Mouse (Mus musculus): ENCODE data around the gene Ehd1. TPM values are rescaled to one million over a fixed set of nuclear protein-coding genes. Genes with fewer than 3 reads are reported as not detected.

Gene Ehd1
- total and polyA plus RNA-seq, 3 experiments, result 65.9 to 105 TPM; not detected in 1

GRCm38 (mm10) chr19:6348717-6349116 is 72.2 kb downstream of the Ehd1 start:
- H3K36me3 ChIP-seq (ENCODE audit: control insufficient read depth in 1 of 2, insufficient read depth in 2 of 2, low read length in 2 of 2), result no peaks in the 10 kb centered on the region; a peak in 1 of 4 replicates
- no peak for TF ChIP-seq GATA1 (IDR thresholded peaks at IDR 0.05; ENCODE audit: low read depth, low read length)
- TF ChIP-seq USF2 (IDR thresholded peaks at IDR 0.05; ENCODE audit: borderline replicate concordance in 1 of 2, insufficient read depth in 1 of 2, low read depth in 1 of 2, low read length in 2 of 2), result no peak
- TF ChIP-seq GABPA (IDR thresholded peaks at IDR 0.05; ENCODE audit: low read depth, low read length), result no peak
- no peak for TF ChIP-seq EP300 (IDR thresholded peaks at IDR 0.05; ENCODE audit: low read depth in 1 of 2, low read length in 2 of 2)
- TF ChIP-seq NELFE (IDR thresholded peaks at IDR 0.05; ENCODE audit: low read depth, low read length), result no peak
- no peak for TF ChIP-seq MYC (IDR thresholded peaks at IDR 0.05; ENCODE audit: low read depth, low read length)
- TF ChIP-seq ZNF384 (IDR thresholded peaks at IDR 0.05; ENCODE audit: low read depth, low read length), result no peak
- no peak for TF ChIP-seq SMC3 (IDR thresholded peaks at IDR 0.05; ENCODE audit: low read depth, low read length)
- TF ChIP-seq E2F4 (IDR thresholded peaks at IDR 0.05; ENCODE audit: borderline replicate concordance, low read depth, low read length), result no peak
- TF ChIP-seq MEF2A (IDR thresholded peaks at IDR 0.05; ENCODE audit: extremely low read depth, insufficient replicate concordance, low read depth, low read length, poor library complexity, severe bottlenecking), result no peak
- no peak for TF ChIP-seq ZMIZ1 (IDR thresholded peaks at IDR 0.05; ENCODE audit: low read depth, low read length)
- TF ChIP-seq BHLHE40 (IDR thresholded peaks at IDR 0.05; ENCODE audit: borderline replicate concordance, low read depth, low read length), result no peak
- TF ChIP-seq ZKSCAN1 (IDR thresholded peaks at IDR 0.05; ENCODE audit: low read depth, low read length), result no peak
- TF ChIP-seq MYB (IDR thresholded peaks at IDR 0.05; ENCODE audit: low read depth, low read length), result no peak
- TF ChIP-seq CTCF (IDR thresholded peaks at IDR 0.05 in 2 of 3, conservative IDR thresholded peaks at IDR 0.05 in 1 of 3; ENCODE audit: control insufficient read depth in 1 of 3, insufficient read depth in 1 of 3, low read depth in 2 of 3, low read length in 3 of 3, poor library complexity in 1 of 3, severe bottlenecking in 1 of 3), result no peak
- TF ChIP-seq ELF1 (IDR thresholded peaks at IDR 0.05; ENCODE audit: low read depth, low read length), result no peak
- TF ChIP-seq JUND (IDR thresholded peaks at IDR 0.05; ENCODE audit: low read depth, low read length), result no peak
- no peak for TF ChIP-seq ZC3H11A (IDR thresholded peaks at IDR 0.05; ENCODE audit: low read depth, low read length)
- no peaks in the 10 kb centered on the region for H3K79me2 ChIP-seq (ENCODE audit: control insufficient read depth, insufficient read depth, low read length, poor library complexity)
- no peak for DNase-seq (ENCODE audit: low read depth, low spot score)
- H3K9me3 ChIP-seq (replicated peaks; ENCODE audit: insufficient read depth, low read length), result no peaks in the 10 kb centered on the region
- no peak overlapping the region for H3K4me3 ChIP-seq (ENCODE audit: control insufficient read depth in 1 of 2, insufficient read depth in 1 of 2, low read depth in 2 of 2, low read length in 2 of 2)
- H3K9ac ChIP-seq (ENCODE audit: control insufficient read depth, low read depth, low read length, poor library complexity, severe bottlenecking), result no peak overlapping the region
- H3K4me1 ChIP-seq (ENCODE audit: control insufficient read depth in 1 of 2, insufficient read depth in 2 of 2, low read length in 2 of 2), result peaks cover 0 to 2% of the 10 kb centered on the region in 2 experiments; a peak in 2 of 4 replicates
- H3K27ac ChIP-seq (ENCODE audit: control insufficient read depth, low read depth, low read length), result no peak overlapping the region
- H3K27me3 ChIP-seq (ENCODE audit: control insufficient read depth in 1 of 2, insufficient read depth in 2 of 2, low read length in 2 of 2), result no peaks in the 10 kb centered on the region

GRCm38 (mm10) chr19:6349215-6349983 is 72.9 kb downstream of the Ehd1 start:
- no peak for DNase-seq (ENCODE audit: low read depth, low spot score)
- Histone ChIP-seq H3K9me3 (replicated peaks; ENCODE audit: insufficient read depth, low read length) (no peaks in the 10 kb centered on the region), H3K9ac (ENCODE audit: control insufficient read depth, low read depth, low read length, poor library complexity, severe bottlenecking) (no peak overlapping the region), H3K4me3 (ENCODE audit: control insufficient read depth in 1 of 2, insufficient read depth in 1 of 2, low read depth in 2 of 2, low read length in 2 of 2) (no peak overlapping the region), H3K27ac (ENCODE audit: control insufficient read depth, low read depth, low read length) (no peak overlapping the region), H3K27me3 (ENCODE audit: control insufficient read depth in 1 of 2, insufficient read depth in 2 of 2, low read length in 2 of 2) (no peaks in the 10 kb centered on the region), H3K36me3 (ENCODE audit: control insufficient read depth in 1 of 2, insufficient read depth in 2 of 2, low read length in 2 of 2) (no peaks in the 10 kb centered on the region; a peak in 1 of 4 replicates), H3K79me2 (ENCODE audit: control insufficient read depth, insufficient read depth, low read length, poor library complexity) (no peaks in the 10 kb centered on the region), H3K4me1 (ENCODE audit: control insufficient read depth in 1 of 2, insufficient read depth in 2 of 2, low read length in 2 of 2) (peaks cover 0 to 2% of the 10 kb centered on the region in 2 experiments; a peak in 2 of 4 replicates)
- TF ChIP-seq UBTF (IDR thresholded peaks at IDR 0.05; ENCODE audit: borderline replicate concordance, insufficient read depth, low read depth, low read length), result no peak
- 0 out of 2 replicates have a peak, but pooled peaks have one; percentile 5 for TF ChIP-seq GATA1 (IDR thresholded peaks at IDR 0.05; ENCODE audit: low read depth, low read length)
- no peak for TF ChIP-seq RCOR1 (IDR thresholded peaks at IDR 0.05; ENCODE audit: low read depth, low read length)
- TF ChIP-seq CHD1 (IDR thresholded peaks at IDR 0.05; ENCODE audit: low read depth, low read length), result no peak
- no peak for TF ChIP-seq POLR2AphosphoS2 (IDR thresholded peaks at IDR 0.05; ENCODE audit: low read length)
- no peak for TF ChIP-seq MYB (IDR thresholded peaks at IDR 0.05; ENCODE audit: low read depth, low read length)
- no peak for TF ChIP-seq E2F4 (IDR thresholded peaks at IDR 0.05; ENCODE audit: borderline replicate concordance, low read depth, low read length)
